ENCODE assay signal across 11 mouse cellular contexts in the genomic region with DNA sequence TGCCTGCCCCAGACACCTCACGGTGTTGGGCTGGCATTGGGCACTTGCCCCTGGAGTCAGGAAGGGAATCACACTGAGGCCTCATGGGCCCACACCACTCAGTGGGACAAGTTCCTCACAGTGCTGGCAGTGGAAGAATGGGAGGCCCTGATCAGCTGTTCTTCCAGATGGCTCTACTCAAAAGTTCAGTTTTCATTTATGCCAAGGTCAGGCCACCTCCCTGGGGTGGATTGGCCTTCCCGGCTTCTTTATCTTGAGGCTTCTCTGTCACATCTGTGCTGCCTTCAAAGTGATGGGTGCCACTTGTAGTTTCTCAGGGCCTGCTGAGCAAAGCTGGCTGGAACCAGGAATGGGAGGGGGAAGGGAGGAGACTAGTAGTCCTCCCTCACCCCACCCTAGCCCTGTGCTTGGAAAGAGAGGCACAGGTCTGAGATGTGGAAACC. TPM values are rescaled to one million over a fixed set of nuclear protein-coding genes. Genes with fewer than 3 reads are reported as not detected.
A peak's percentile ranks its signal among the peaks of the same experiment; 100 is the strongest.
DNase-seq lines count a peak whose midpoint lies in the region; ATAC-seq lines count a peak whose summit lies in the region.
"Had no signal": no experiment of that assay in that cellular context is flagged by ENCODE, and none has a peak within 500 bp of the region (broad histone marks: within the 10 kb centered on the region; RNA-seq: fewer than 3 reads in every experiment).

No protein-coding gene starts in this region.

- H3K36me3 ChIP-seq in liver, embryonic 12.5 days = no peaks in the 10 kb centered on the region
- H3K36me3 ChIP-seq: limb, embryonic 15.5 days had no signal

- DNase-seq in liver = no peak
- DNase-seq in heart, adult 9 months (ENCODE audit: low spot score in 2 of 2) = peak; percentile 73 to 77
- peak; percentile 52 for DNase-seq in heart, postnatal 25 days (ENCODE audit: low spot score)
- DNase-seq in skeletal muscle tissue, adult 2 months (ENCODE audit: low read depth, low spot score) = peak; percentile 32
- DNase-seq in embryo, embryonic 11 days = no peak

- H3K9me3 ChIP-seq in liver, embryonic 12.5 days (replicated peaks) = no peaks in the 10 kb centered on the region
- H3K9me3 ChIP-seq: limb, embryonic 15.5 days had no signal

- intact Hi-C loops in heart, postnatal 25 days (cut with DNase I) = no loop called here

- peaks cover 7% of the 10 kb centered on the region for H3K4me1 ChIP-seq in liver, embryonic 12.5 days

- no peak overlapping the region for H3K4me2 ChIP-seq in liver, embryonic 12.5 days
- H3K4me2 ChIP-seq: limb, embryonic 15.5 days had no signal

- no peaks in the 10 kb centered on the region for H3K27me3 ChIP-seq in liver, embryonic 12.5 days (replicated peaks)
- H3K27me3 ChIP-seq: limb, embryonic 15.5 days had no signal

- H3K9ac ChIP-seq in liver, embryonic 12.5 days = no peak overlapping the region
- H3K9ac ChIP-seq: limb, embryonic 15.5 days had no signal

- H3K4me3 ChIP-seq in liver, embryonic 12.5 days = no peak overlapping the region
- H3K4me3 ChIP-seq: limb, embryonic 15.5 days had no signal

- no peak overlapping the region for H3K27ac ChIP-seq in liver, embryonic 12.5 days
- H3K27ac ChIP-seq: limb, embryonic 15.5 days had no signal

- WGBS in liver, embryonic 12.5 days (ENCODE audit: insufficient replicate concordance) = 55% methylated on average over 2 of the region's 2 CpGs

- 0 out of 2 replicates have a peak, but pooled peaks have one; percentile 35 for ATAC-seq in liver, embryonic 12.5 days
- ATAC-seq in frontal cortex, adult (ENCODE audit: low TSS enrichment) = no peak

RNA-seq across cellular contexts. Expression of gene Nt5dc3, which starts 14.7 kb away (rescaled TPM):
- 0.65 and 0.69 TPM in 2 replicates for polyA plus RNA-seq in liver, embryonic 12.5 days (2016; fragmentation: Nextera tagmentation; extraction: Ambion mirVana)
- total RNA-seq in heart, postnatal 25 days (2021) = 10 to 100 TPM; 30.2 to 36.5 TPM

RNA-seq across cellular contexts. Expression of gene Gm49358, which starts 29.8 kb away (rescaled TPM):
- polyA plus RNA-seq in liver, embryonic 12.5 days (2016; fragmentation: Nextera tagmentation; extraction: Ambion mirVana) = not detected in 2 replicates
- 10 to 100 TPM; 12.5 to 13.9 TPM for total RNA-seq in heart, postnatal 25 days (2021)
- total RNA-seq: common myeloid progenitor, adult 5-6 weeks had no signal
- polyA plus RNA-seq: brain, embryonic 14.5 days; limb, embryonic 15.5 days; small intestine, adult 2 months had no signal

Comparison
In these comparisons a context has a peak if more than half of its experiments do, and no peak if none do; other contexts are left out.
1. DNase-seq: peak in heart, adult 9 months (2 of 2), heart, postnatal 25 days (single experiment) and skeletal muscle tissue, adult 2 months (single experiment); none in liver (single experiment) and embryo, embryonic 11 days (single experiment).